Mouse (Mus musculus) erythroblast, embryonic 14.5 days (primary cell): ENCODE measurements around the gene Uba52. TPM values are rescaled to one million over a fixed set of nuclear protein-coding genes. Genes with fewer than 3 reads are reported as not detected.

ENCODE experiments used
- H3K27me3 ChIP-seq: 2 replicates; pipeline ENCODE4 v1.6.1; 2012; ENCODE audit warnings: inconsistent platforms; ENCODE audit not compliant: control insufficient read depth
- H3K36me3 ChIP-seq: 2 replicates; pipeline ENCODE4 v1.6.1; 2012; ENCODE audit warnings: mild to moderate bottlenecking, inconsistent platforms; ENCODE audit not compliant: control insufficient read depth
- H3K4me1 ChIP-seq: 2 replicates; pipeline ENCODE4 v1.6.1; 2012; ENCODE audit warnings: inconsistent platforms; ENCODE audit not compliant: control insufficient read depth
- H3K4me3 ChIP-seq: replicated peaks from 2 replicates; pipeline ENCODE3; 2012; ENCODE audit warnings: moderate library complexity, mild to moderate bottlenecking, inconsistent platforms
- H3K9me3 ChIP-seq: 2 replicates; pipeline ENCODE4 v1.6.1; 2012; ENCODE audit warnings: low read length, inconsistent platforms, mixed read lengths; ENCODE audit not compliant: control insufficient read depth
- GATA1 ChIP-seq: IDR thresholded peaks from 2 replicates; pipeline ENCODE4 v1.6.1; 2012; ENCODE audit warnings: low read length, inconsistent platforms, mixed read lengths
- TAL1 ChIP-seq: IDR thresholded peaks from 3 replicates; pipeline ENCODE4 v1.6.1; 2012; ENCODE audit warnings: low read length, inconsistent platforms, mixed read lengths
- polyA plus RNA-seq: library from polyadenylated mRNA; stranded (reverse); fragments of >175 nt; gene quantifications from 2 replicates; pipeline ENCODE4 v1.2.3, GENCODE M21; 2012

Uba52 gene
- polyA plus RNA-seq, 1 experiment, result 107 TPM

DNA sequence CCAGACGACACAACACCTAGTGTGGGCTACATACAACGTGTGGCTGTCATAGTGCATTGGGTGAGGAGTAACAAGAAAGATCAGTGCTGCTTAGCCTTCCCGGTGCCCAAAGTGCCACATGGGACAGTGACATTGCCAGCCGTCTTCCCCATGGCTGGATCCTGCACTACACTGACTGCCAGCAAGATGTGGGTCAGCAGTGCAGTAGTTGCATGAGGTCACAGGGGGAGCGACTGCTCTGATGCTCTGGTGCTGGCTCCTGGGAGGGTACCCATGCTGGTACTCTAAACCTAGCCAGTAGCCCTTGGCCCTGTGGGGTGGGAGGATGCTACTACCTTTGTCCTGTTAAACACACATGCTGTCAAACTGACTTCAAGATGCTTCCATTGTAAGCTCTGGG is 50.4 kb downstream of the Uba52 start:
- TF ChIP-seq GATA1 (no peak), TAL1 (no peak)
- Histone ChIP-seq H3K36me3 (peaks cover 29% of the 10 kb centered on the region), H3K4me1 (peaks cover 38% of the 10 kb centered on the region), H3K27me3 (no peaks in the 10 kb centered on the region; the same call in 1 of the 2 replicates), H3K4me3 (no peak overlapping the region), H3K9me3 (peaks cover 8% of the 10 kb centered on the region)

- peaks cover 8% of the 10 kb centered on the region for H3K9me3 ChIP-seq
- H3K27me3 ChIP-seq, result no peaks in the 10 kb centered on the region; the same call in 1 of the 2 replicates
- TF ChIP-seq GATA1 (no peak), TAL1 (no peak)
- H3K4me1 ChIP-seq, result peaks cover 38% of the 10 kb centered on the region
- peaks cover 27% of the 10 kb centered on the region for H3K36me3 ChIP-seq
- H3K4me3 ChIP-seq, result no peak overlapping the region
Observed at GRCm38 (mm10) chr8:70459636-70460035, 51.0 kb downstream of the Uba52 start.

DNA sequence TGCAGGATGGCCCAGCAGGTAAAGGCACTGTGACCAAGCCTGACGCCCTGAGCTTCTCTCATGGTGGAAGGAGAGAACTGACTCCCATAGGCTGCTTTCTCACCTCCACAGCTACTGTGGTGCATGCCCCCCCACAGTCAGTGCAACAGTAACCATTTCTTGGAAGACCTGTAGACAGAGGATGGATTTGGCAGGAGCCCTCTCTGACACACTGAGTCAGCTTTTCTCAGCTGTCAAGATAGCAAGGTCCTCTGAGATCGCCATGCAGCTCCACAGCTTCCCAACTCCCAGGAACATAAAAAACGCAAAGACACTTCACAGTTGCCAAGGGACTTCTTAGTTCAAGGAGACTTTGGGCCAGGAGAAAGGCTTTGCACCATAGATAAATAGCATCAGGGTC is 52.1 kb downstream of the Uba52 start:
- TF ChIP-seq TAL1, result no peak
- no peak for TF ChIP-seq GATA1
- peaks cover 8% of the 10 kb centered on the region for H3K9me3 ChIP-seq
- no peak overlapping the region for H3K4me3 ChIP-seq
- peaks cover 38% of the 10 kb centered on the region for H3K4me1 ChIP-seq
- H3K36me3 ChIP-seq, result peaks cover 26% of the 10 kb centered on the region
- H3K27me3 ChIP-seq, result no peaks in the 10 kb centered on the region; the same call in 1 of the 2 replicates

Other genes with a start within 250 kb of the Uba52 start
- 0.24 and 0.26 TPM in 2 replicates for gene Homer3, start 228.0 kb downstream of the Uba52 start, polyA plus RNA-seq
- gene Ddx49, start 208.3 kb downstream of the Uba52 start, polyA plus RNA-seq, result 2.8 and 3.8 TPM in 2 replicates
- gene Cope, start 208.3 kb downstream of the Uba52 start, polyA plus RNA-seq, result 32.6 and 34.2 TPM in 2 replicates
- gene Cers1, start 195.0 kb downstream of the Uba52 start, polyA plus RNA-seq, result 0.06 TPM in 1 of 2 replicates, not detected in the other
- 0.10 and 0.13 TPM in 2 replicates for gene Gdf1, start 181.0 kb downstream of the Uba52 start, polyA plus RNA-seq
- gene Upf1, start 157.5 kb downstream of the Uba52 start, polyA plus RNA-seq, result 18.7 and 18.9 TPM in 2 replicates
- not detected in 2 replicates for gene Comp, start 137.2 kb downstream of the Uba52 start, polyA plus RNA-seq
- gene Crtc1, start 71.2 kb downstream of the Uba52 start, polyA plus RNA-seq, result 1.8 and 2.1 TPM in 2 replicates
- gene Klhl26, start 33.8 kb downstream of the Uba52 start, polyA plus RNA-seq, result 0.92 and 1.0 TPM in 2 replicates
- gene Tmem59l, start 23.4 kb downstream of the Uba52 start, polyA plus RNA-seq, result not detected in 2 replicates
- 0.63 and 1.7 TPM in 2 replicates for gene Crlf1, start 17.6 kb downstream of the Uba52 start, polyA plus RNA-seq
- gene Rex1bd, start 4.0 kb downstream of the Uba52 start, polyA plus RNA-seq, result 53.1 and 68.2 TPM in 2 replicates
- 255 and 264 TPM in 2 replicates for gene Fkbp8, start 16.9 kb upstream of the Uba52 start, polyA plus RNA-seq
- gene Kxd1, start 17.2 kb upstream of the Uba52 start, polyA plus RNA-seq, result 2.6 and 3.8 TPM in 2 replicates
- gene Ell, start 28.7 kb upstream of the Uba52 start, polyA plus RNA-seq, result 3.3 and 3.8 TPM in 2 replicates
- gene Isyna1, start 83.6 kb upstream of the Uba52 start, polyA plus RNA-seq, result 13.3 and 13.4 TPM in 2 replicates
- 40.7 and 52.6 TPM in 2 replicates for gene Ssbp4, start 98.1 kb upstream of the Uba52 start, polyA plus RNA-seq
- gene Lrrc25, start 105.4 kb upstream of the Uba52 start, polyA plus RNA-seq, result 0.12 and 0.40 TPM in 2 replicates
- 0.13 TPM in 1 of 2 replicates, not detected in the other for gene Gdf15, start 121.7 kb upstream of the Uba52 start, polyA plus RNA-seq
- 0.29 and 0.32 TPM in 2 replicates for gene Pgpep1, start 149.6 kb upstream of the Uba52 start, polyA plus RNA-seq
- 70.4 and 88.0 TPM in 2 replicates for gene Lsm4, start 162.4 kb upstream of the Uba52 start, polyA plus RNA-seq
- gene Jund, start 188.1 kb upstream of the Uba52 start, polyA plus RNA-seq, result 816 and 971 TPM in 2 replicates
- gene Iqcn, start 192.7 kb upstream of the Uba52 start, polyA plus RNA-seq, result 0.02 TPM in 1 of 2 replicates, not detected in the other
- not detected in 2 replicates for gene Gm3336, start 207.7 kb upstream of the Uba52 start, polyA plus RNA-seq
- gene Pde4c, start 212.9 kb upstream of the Uba52 start, polyA plus RNA-seq, result 0.02 TPM in 1 of 2 replicates, not detected in the other
- 0.30 and 0.59 TPM in 2 replicates for gene Rab3a, start 243.9 kb upstream of the Uba52 start, polyA plus RNA-seq